Mouse (Mus musculus): ENCODE data around the gene Btbd35f24.
"Not testable (repeated sequence)": the region's sequence is repeated elsewhere in the genome, so short reads cannot be mapped to it uniquely, and the experiment has no call there.

Btbd35f24 gene

GRCm38 (mm10) chrX:3195727-3196126 is at the start of gene Btbd35f24:
Btbd35f24 (minus strand) TSS chrX:3195827.
- DNase-seq (ENCODE audit: low spot score), result not testable (repeated sequence)

Measured in T-cell, adult 2 months (primary cell).